Mouse (Mus musculus): ENCODE data around the gene Ptger4.
A peak's percentile ranks its signal among the peaks of the same experiment; 100 is the strongest.

Ptger4 gene

GRCm38 (mm10) chr15:5243959-5244905 lies at the start of gene Ptger4:
Ptger4 (minus strand) TSS chr15:5244187.
- peak; percentile 97 for DNase-seq (ENCODE audit: low spot score in 2 of 2)

GRCm38 (mm10) chr15:5288412-5288811 lies 44.4 kb upstream of the Ptger4 start:
- DNase-seq (ENCODE audit: low spot score in 2 of 2) = no peak

- no peak for DNase-seq (ENCODE audit: low spot score in 2 of 2)
Observed at GRCm38 (mm10) chr15:5287072-5287471, 43.1 kb upstream of the Ptger4 start.

- DNase-seq (ENCODE audit: low spot score in 2 of 2) = no peak
Observed at GRCm38 (mm10) chr15:5281316-5281715, 37.3 kb upstream of the Ptger4 start.

- DNase-seq (ENCODE audit: low spot score in 2 of 2) = no peak
Observed at GRCm38 (mm10) chr15:5279831-5280230, 35.8 kb upstream of the Ptger4 start.

- DNase-seq (ENCODE audit: low spot score in 2 of 2) = no peak
Observed at GRCm38 (mm10) chr15:5278525-5278924, 34.5 kb upstream of the Ptger4 start.

- DNase-seq (ENCODE audit: low spot score in 2 of 2) = no peak
Observed at GRCm38 (mm10) chr15:5273981-5274380, 30.0 kb upstream of the Ptger4 start.

GRCm38 (mm10) chr15:5266095-5266494 lies 22.1 kb upstream of the Ptger4 start:
- DNase-seq (ENCODE audit: low spot score in 2 of 2) = no peak

GRCm38 (mm10) chr15:5262874-5263504 lies 19.0 kb upstream of the Ptger4 start:
- DNase-seq (ENCODE audit: low spot score in 2 of 2) = peak in 1 of 2 experiments; percentile 13

GRCm38 (mm10) chr15:5262095-5262667 lies 18.2 kb upstream of the Ptger4 start:
- DNase-seq (ENCODE audit: low spot score in 2 of 2) = no peak

- DNase-seq (ENCODE audit: low spot score in 2 of 2) = no peak
Observed at GRCm38 (mm10) chr15:5261004-5261403, 17.0 kb upstream of the Ptger4 start.

GRCm38 (mm10) chr15:5260183-5260582 lies 16.2 kb upstream of the Ptger4 start:
- DNase-seq (ENCODE audit: low spot score in 2 of 2) = no peak

- no peak for DNase-seq (ENCODE audit: low spot score in 2 of 2)
Observed at GRCm38 (mm10) chr15:5250182-5250581, 6.2 kb upstream of the Ptger4 start.

GRCm38 (mm10) chr15:5243036-5243958 lies 690 bp downstream of the Ptger4 start:
- peak in 1 of 2 experiments; percentile 27 for DNase-seq (ENCODE audit: low spot score in 2 of 2)

- peak; percentile 74 to 81 for DNase-seq (ENCODE audit: low spot score in 2 of 2)
Observed at GRCm38 (mm10) chr15:5242241-5243035, 1.5 kb downstream of the Ptger4 start.

- DNase-seq (ENCODE audit: low spot score in 2 of 2) = peak in 1 of 2 experiments; percentile 26
Observed at GRCm38 (mm10) chr15:5241304-5242201, 2.4 kb downstream of the Ptger4 start.

GRCm38 (mm10) chr15:5240360-5240759 lies 3.6 kb downstream of the Ptger4 start:
- no peak for DNase-seq (ENCODE audit: low spot score in 2 of 2)

GRCm38 (mm10) chr15:5239901-5240300 lies 4.1 kb downstream of the Ptger4 start:
- DNase-seq (ENCODE audit: low spot score in 2 of 2) = no peak

GRCm38 (mm10) chr15:5239361-5239760 lies 4.6 kb downstream of the Ptger4 start:
- no peak for DNase-seq (ENCODE audit: low spot score in 2 of 2)

- no peak for DNase-seq (ENCODE audit: low spot score in 2 of 2)
Observed at GRCm38 (mm10) chr15:5238553-5238952, 5.4 kb downstream of the Ptger4 start.

All from natural killer cell, adult 2 months (primary cell).